Mouse (Mus musculus) brain, adult 10 weeks (tissue): Measurements from ENCODE around the gene Hrc. TPM values are rescaled to one million over a fixed set of nuclear protein-coding genes. Genes with fewer than 3 reads are reported as not detected.

Experiments
- polyA plus RNA-seq: library from polyadenylated mRNA; stranded (reverse); fragments of 350-450 nt; fragmentation: Illumina TruSeq; extraction: RNeasy Lipid Tissue Mini Kit (QIAGEN cat#74804); gene quantifications from one replicate; pipeline ENCODE4 v1.2.3, GENCODE M21; 2015; ENCODE audit warnings: low read depth, low replicate concordance

The Hrc gene
- 0.54 TPM for polyA plus RNA-seq

GRCm38 (mm10) chr7:45335056-45335455 lies at the start of gene Hrc:
Hrc (plus strand) TSS chr7:45335290.

GRCm38 (mm10) chr7:45333431-45333982 lies 1.6 kb upstream of the Hrc start, which contains the start of gene Trpm4:
Trpm4 (minus strand) TSS chr7:45333780.

GRCm38 (mm10) chr7:45366652-45367019 lies 31.5 kb downstream of the Hrc start, which contains the start of gene Ppfia3:
Ppfia3 (minus strand) TSS chr7:45367019.

GRCm38 (mm10) chr7:45370475-45371311 lies 35.6 kb downstream of the Hrc start, which contains the start of gene Lin7b:
Lin7b (minus strand) TSS chr7:45370583.

Other genes starting within 250 kb of the Hrc start
- gene Rcn3, start 243.1 kb upstream of the Hrc start, polyA plus RNA-seq: 6.6 TPM
- gene Fcgrt, start 231.4 kb upstream of the Hrc start, polyA plus RNA-seq: 20.1 TPM
- gene Rps11, start 210.9 kb upstream of the Hrc start, polyA plus RNA-seq: 807 TPM
- gene Rpl13a, start 206.5 kb upstream of the Hrc start, polyA plus RNA-seq: 1,952 TPM
- not detected for gene Gm45713, start 199.1 kb upstream of the Hrc start, polyA plus RNA-seq
- 11.0 TPM for gene Flt3l, start 198.9 kb upstream of the Hrc start, polyA plus RNA-seq
- 50.0 TPM for gene Pih1d1, start 181.0 kb upstream of the Hrc start, polyA plus RNA-seq
- 6.5 TPM for gene Aldh16a1, start 180.7 kb upstream of the Hrc start, polyA plus RNA-seq
- gene Slc17a7, start 171.3 kb upstream of the Hrc start, polyA plus RNA-seq: 704 TPM
- gene Gfy, start 155.7 kb upstream of the Hrc start, polyA plus RNA-seq: not detected
- gene Pth2, start 154.3 kb upstream of the Hrc start, polyA plus RNA-seq: not detected
- gene Ccdc155, start 130.4 kb upstream of the Hrc start, polyA plus RNA-seq: 2.2 TPM
- 39.0 TPM for gene Dkkl1, start 123.1 kb upstream of the Hrc start, polyA plus RNA-seq
- 3.6 TPM for gene Tead2, start 119.5 kb upstream of the Hrc start, polyA plus RNA-seq
- gene Cd37, start 96.2 kb upstream of the Hrc start, polyA plus RNA-seq: 3.8 TPM
- 1.2 TPM for gene Slc6a16, start 94.2 kb upstream of the Hrc start, polyA plus RNA-seq
- gene Slc6a21, start 57.8 kb upstream of the Hrc start, polyA plus RNA-seq: not detected
- 19.6 TPM for gene Trpm4, start 1.5 kb upstream of the Hrc start, polyA plus RNA-seq
- gene Ppfia3, start 31.7 kb downstream of the Hrc start, polyA plus RNA-seq: 84.5 TPM
- 167 TPM for gene Lin7b, start 35.3 kb downstream of the Hrc start, polyA plus RNA-seq
- gene Snrnp70, start 60.5 kb downstream of the Hrc start, polyA plus RNA-seq: 309 TPM
- gene Kcna7, start 70.4 kb downstream of the Hrc start, polyA plus RNA-seq: not detected
- not detected for gene Ntf5, start 78.4 kb downstream of the Hrc start, polyA plus RNA-seq
- gene Lhb, start 85.5 kb downstream of the Hrc start, polyA plus RNA-seq: not detected
- 14.8 TPM for gene Gys1, start 99.6 kb downstream of the Hrc start, polyA plus RNA-seq
- 40.3 TPM for gene Ruvbl2, start 102.8 kb downstream of the Hrc start, polyA plus RNA-seq
- 586 TPM for gene Ftl1, start 124.6 kb downstream of the Hrc start, polyA plus RNA-seq
- 77.2 TPM for gene Bax, start 131.6 kb downstream of the Hrc start, polyA plus RNA-seq
- gene Tulp2, start 146.6 kb downstream of the Hrc start, polyA plus RNA-seq: 0.27 TPM
- gene Gm45808, start 151.5 kb downstream of the Hrc start, polyA plus RNA-seq: not detected
- gene Dhdh, start 153.5 kb downstream of the Hrc start, polyA plus RNA-seq: 6.1 TPM
- gene Nucb1, start 175.1 kb downstream of the Hrc start, polyA plus RNA-seq: 90.0 TPM
- 17.3 TPM for gene Ppp1r15a, start 191.0 kb downstream of the Hrc start, polyA plus RNA-seq
- 2.7 TPM for gene Plekha4, start 191.0 kb downstream of the Hrc start, polyA plus RNA-seq
- not detected for gene Hsd17b14, start 219.6 kb downstream of the Hrc start, polyA plus RNA-seq
- gene Bcat2, start 234.9 kb downstream of the Hrc start, polyA plus RNA-seq: 17.1 TPM